Mouse (Mus musculus): ENCODE results near the gene Edem3.

DNA sequence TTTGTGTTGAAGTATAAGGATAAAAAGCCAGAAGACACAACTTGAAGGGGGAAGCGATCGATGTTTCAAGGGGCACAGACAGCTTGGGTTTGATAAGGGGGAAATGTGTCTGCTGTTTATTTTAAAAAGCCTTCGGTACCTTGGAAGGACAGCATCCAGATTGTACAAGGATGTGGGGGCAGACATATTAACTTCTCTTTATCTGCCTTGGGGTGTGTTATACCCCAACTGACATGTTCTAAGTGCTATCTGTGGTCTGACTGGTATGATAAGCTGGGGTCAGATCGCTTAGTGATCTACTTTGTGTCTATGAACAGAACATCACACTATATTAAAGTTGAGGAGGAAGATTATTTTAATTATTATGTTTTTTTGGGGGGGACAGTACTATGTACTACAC, 27.0 kb upstream of the Edem3 start:
- TF ChIP-seq CTCF (IDR thresholded peaks at IDR 0.05; ENCODE audit: control insufficient read depth, insufficient read depth, insufficient replicate concordance, low read depth, low read length), result no peak
- no peak for TF ChIP-seq POLR2A (IDR thresholded peaks at IDR 0.05; ENCODE audit: control insufficient read depth, low read depth, low read length)

Data from testis, adult 2 months (tissue).